Mouse (Mus musculus) MEL (cell line): ENCODE measurements at regions not wholly inside any gene's neighbourhood (a gene's known extent, or its start where the extent isn't known, plus 50 kb on each side); places are given as distances from the start of the nearest gene placed in this dataset.

Experiments used
- DNase-seq: peaks from one replicate; pipeline ENCODE4 v3.0.0; 2011; ENCODE audit warnings: low read depth, low spot score
- H3K27ac ChIP-seq: 2 replicates; pipeline ENCODE4 v1.5.1; 2012; ENCODE audit warnings: low read depth, mild to moderate bottlenecking, control low read depth, low read length, moderate library complexity; ENCODE audit not compliant: control insufficient read depth
- H3K27me3 ChIP-seq, 2 experiments: fragments of 150-350 bp in 1 of 2; sonication (generic) in 1 of 2; 2 replicates each; pipeline ENCODE4 v1.6.1; 2012; ENCODE audit warnings: low read length in 2 of 2, mild to moderate bottlenecking in 2 of 2, improper control_type of control experiment in 1 of 2, moderate library complexity in 1 of 2; ENCODE audit not compliant: insufficient read depth in 2 of 2, control insufficient read depth in 1 of 2
- H3K36me3 ChIP-seq, 2 experiments: 2 replicates each; pipeline ENCODE4 v1.6.1; 2012 to 2014; ENCODE audit warnings: low read length in 2 of 2, improper control_type of control experiment in 1 of 2, inconsistent platforms in 1 of 2, mild to moderate bottlenecking in 1 of 2; ENCODE audit not compliant: insufficient read depth in 2 of 2, control insufficient read depth in 1 of 2
- H3K4me1 ChIP-seq, 2 experiments: fragments of 150-350 bp in 1 of 2; sonication (generic) in 1 of 2; 2 replicates each; pipeline ENCODE4 v1.6.1; 2012; ENCODE audit warnings: low read length in 2 of 2, improper control_type of control experiment in 1 of 2, mild to moderate bottlenecking in 1 of 2; ENCODE audit not compliant: insufficient read depth in 2 of 2, control insufficient read depth in 1 of 2
- H3K4me3 ChIP-seq, 2 experiments: fragments of 150-350 bp in 1 of 2; sonication (generic) in 1 of 2; 2 replicates each; pipeline ENCODE4 v1.5.1; 2012; ENCODE audit warnings: low read depth in 2 of 2, low read length in 2 of 2, mild to moderate bottlenecking in 2 of 2, moderate library complexity in 2 of 2, control low read depth in 1 of 2, improper control_type of control experiment in 1 of 2; ENCODE audit not compliant: control insufficient read depth in 1 of 2, insufficient read depth in 1 of 2
- H3K79me2 ChIP-seq: 2 replicates; pipeline ENCODE4 v1.6.1; 2012; ENCODE audit warnings: mild to moderate bottlenecking, low read length, moderate library complexity; ENCODE audit not compliant: control insufficient read depth, poor library complexity, insufficient read depth
- H3K9ac ChIP-seq: 2 replicates; pipeline ENCODE4 v1.6.1; 2012; ENCODE audit warnings: low read depth, mild to moderate bottlenecking, control low read depth, low read length, moderate library complexity; ENCODE audit not compliant: control insufficient read depth, poor library complexity, severe bottlenecking
- H3K9me3 ChIP-seq: fragments of 150-350 bp; sonication (generic); replicated peaks from 2 replicates; pipeline ENCODE4 v1.6.1; 2012; ENCODE audit warnings: mild to moderate bottlenecking, low read length, improper control_type of control experiment, moderate library complexity; ENCODE audit not compliant: insufficient read depth
- BHLHE40 ChIP-seq: IDR thresholded peaks from 2 replicates; pipeline ENCODE4 v1.6.1; 2012; ENCODE audit warnings: low read depth, mild to moderate bottlenecking, inconsistent platforms, low read length, improper control_type of control experiment, borderline replicate concordance
- CTCF ChIP-seq, 3 experiments: IDR thresholded peaks in 2 of 3; conservative IDR thresholded peaks in 1 of 3; 2 replicates each; pipeline ENCODE4 v1.5.1; 2011 to 2012; ENCODE audit warnings: low read length in 3 of 3, low read depth in 2 of 3, mild to moderate bottlenecking in 2 of 3, improper control_type of control experiment in 1 of 3, inconsistent platforms in 1 of 3, mixed read lengths in 1 of 3, moderate library complexity in 1 of 3; ENCODE audit not compliant: control insufficient read depth in 1 of 3, insufficient read depth in 1 of 3, poor library complexity in 1 of 3, severe bottlenecking in 1 of 3
- ETS1 ChIP-seq: IDR thresholded peaks from 2 replicates; pipeline ENCODE4 v1.6.1; 2012; ENCODE audit warnings: low read depth, mild to moderate bottlenecking, inconsistent platforms, low read length, improper control_type of control experiment, moderate library complexity
- GABPA ChIP-seq: IDR thresholded peaks from 2 replicates; pipeline ENCODE4 v1.6.1; 2012; ENCODE audit warnings: low read depth, mild to moderate bottlenecking, inconsistent platforms, low read length, improper control_type of control experiment, moderate library complexity
- JUND ChIP-seq: IDR thresholded peaks from 2 replicates; pipeline ENCODE4 v1.6.1; 2011; ENCODE audit warnings: low read depth, mild to moderate bottlenecking, improper control_type of control experiment, low read length
- MAFK ChIP-seq: IDR thresholded peaks from 2 replicates; pipeline ENCODE4 v1.6.1; 2011; ENCODE audit warnings: low read depth, mild to moderate bottlenecking, low read length, improper control_type of control experiment, borderline replicate concordance
- MEF2A ChIP-seq: IDR thresholded peaks from 2 replicates; pipeline ENCODE4 v1.6.1; 2014; ENCODE audit warnings: low read depth, mild to moderate bottlenecking, inconsistent platforms, low read length, improper control_type of control experiment; ENCODE audit not compliant: poor library complexity, insufficient replicate concordance, severe bottlenecking; ENCODE audit errors: extremely low read depth
- NRF1 ChIP-seq: IDR thresholded peaks from 2 replicates; pipeline ENCODE4 v1.6.1; 2014; ENCODE audit warnings: low read depth, mild to moderate bottlenecking, inconsistent platforms, low read length, improper control_type of control experiment, moderate library complexity; ENCODE audit not compliant: poor library complexity, insufficient read depth, severe bottlenecking
- POLR2AphosphoS2 ChIP-seq: IDR thresholded peaks from 2 replicates; pipeline ENCODE4 v1.6.1; 2011; ENCODE audit warnings: low read length, improper control_type of control experiment
- RAD21 ChIP-seq: IDR thresholded peaks from 2 replicates; pipeline ENCODE4 v1.6.1; 2011; ENCODE audit warnings: mild to moderate bottlenecking, low read depth, low read length, improper control_type of control experiment
- RCOR1 ChIP-seq: IDR thresholded peaks from 2 replicates; pipeline ENCODE4 v1.6.1; 2012; ENCODE audit warnings: low read depth, mild to moderate bottlenecking, inconsistent platforms, low read length, improper control_type of control experiment
- SIN3A ChIP-seq: IDR thresholded peaks from 2 replicates; pipeline ENCODE4 v1.6.1; 2012; ENCODE audit warnings: low read length, improper control_type of control experiment, inconsistent platforms
- SMC3 ChIP-seq: IDR thresholded peaks from 2 replicates; pipeline ENCODE4 v1.6.1; 2011; ENCODE audit warnings: low read depth, low read length, improper control_type of control experiment
- TAL1 ChIP-seq: IDR thresholded peaks from 2 replicates; pipeline ENCODE4 v1.6.1; 2012; ENCODE audit warnings: mild to moderate bottlenecking, inconsistent platforms, low read length, moderate library complexity, mixed read lengths
- TBP ChIP-seq: IDR thresholded peaks from 2 replicates; pipeline ENCODE4 v1.8.0; 2011; ENCODE audit warnings: low read depth, low read length, improper control_type of control experiment
- TCF12 ChIP-seq: IDR thresholded peaks from 2 replicates; pipeline ENCODE4 v1.6.1; 2014; ENCODE audit warnings: low read depth, mild to moderate bottlenecking, inconsistent platforms, low read length, improper control_type of control experiment, moderate library complexity
- UBTF ChIP-seq: IDR thresholded peaks from 2 replicates; pipeline ENCODE4 v1.6.1; 2012; ENCODE audit warnings: low read depth, mild to moderate bottlenecking, inconsistent platforms, low read length, improper control_type of control experiment, moderate library complexity, borderline replicate concordance; ENCODE audit not compliant: insufficient read depth
- ZC3H11A ChIP-seq: IDR thresholded peaks from 2 replicates; pipeline ENCODE4 v1.6.1; 2012; ENCODE audit warnings: low read depth, mild to moderate bottlenecking, inconsistent platforms, low read length, improper control_type of control experiment
- ZMIZ1 ChIP-seq: IDR thresholded peaks from 2 replicates; pipeline ENCODE4 v1.6.1; 2012; ENCODE audit warnings: low read depth, mild to moderate bottlenecking, inconsistent platforms, low read length, improper control_type of control experiment, moderate library complexity

DNA sequence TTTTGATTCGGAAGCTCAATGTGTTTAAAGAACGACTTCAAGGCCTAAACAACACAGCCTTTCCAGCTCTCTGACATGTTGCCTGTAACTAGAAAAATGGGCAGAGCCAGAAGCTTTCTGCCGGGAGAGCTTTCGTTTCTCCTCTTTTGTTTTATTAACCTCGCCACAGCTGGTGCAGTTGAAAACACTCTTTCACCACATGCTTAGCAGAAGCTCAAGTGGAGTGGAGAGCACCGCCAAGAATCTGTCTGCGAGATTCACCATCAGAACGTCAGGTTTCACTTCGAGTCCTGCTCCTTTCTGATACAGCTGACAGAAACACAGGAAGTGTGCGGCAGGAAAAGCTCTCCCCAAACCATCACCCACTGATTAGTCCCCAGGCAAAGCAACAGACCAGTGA lies 100.1 kb downstream of the Rps12 start:
- no peaks in the 10 kb centered on the region for H3K27me3 ChIP-seq
- no peaks in the 10 kb centered on the region for H3K79me2 ChIP-seq
- no peaks in the 10 kb centered on the region for H3K9me3 ChIP-seq
- H3K9ac ChIP-seq = no peak overlapping the region
- no peak overlapping the region for H3K27ac ChIP-seq
- no peak overlapping the region for H3K4me3 ChIP-seq
- H3K36me3 ChIP-seq = no peaks in the 10 kb centered on the region
- no peaks in the 10 kb centered on the region for H3K4me1 ChIP-seq
- no peak for DNase-seq
- TF ChIP-seq MEF2A (no peak), RCOR1 (no peak), ZC3H11A (no peak), MAFK (no peak), NRF1 (no peak), TAL1 (no peak), POLR2AphosphoS2 (no peak), TBP (no peak), SMC3 (no peak), BHLHE40 (no peak)

DNA sequence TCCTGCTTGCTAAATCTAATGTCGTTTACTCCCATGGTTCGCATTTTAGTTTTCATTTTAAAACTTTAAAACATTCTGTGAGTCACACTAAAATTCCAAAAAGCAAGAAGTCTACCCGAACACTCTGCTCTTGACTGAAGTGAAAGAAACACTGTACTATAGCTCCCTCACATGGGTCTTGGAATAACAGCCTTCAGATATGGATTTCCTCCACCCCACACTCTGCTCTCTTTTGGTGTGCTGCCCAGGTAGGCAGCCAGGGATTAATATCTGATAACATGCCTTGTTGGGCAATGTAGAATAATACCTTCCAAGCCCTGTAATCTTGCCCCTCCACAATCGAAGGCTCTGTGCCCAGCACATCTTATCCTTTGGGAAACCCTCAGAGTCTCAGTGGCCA lies 104.0 kb downstream of the Rps12 start:
- TF ChIP-seq ETS1 (no peak), MEF2A (no peak), UBTF (no peak), POLR2AphosphoS2 (no peak)
- Histone ChIP-seq H3K4me3 (no peak overlapping the region), H3K79me2 (no peaks in the 10 kb centered on the region), H3K27ac (no peak overlapping the region), H3K9ac (no peak overlapping the region), H3K9me3 (no peaks in the 10 kb centered on the region), H3K4me1 (no peaks in the 10 kb centered on the region), H3K36me3 (no peaks in the 10 kb centered on the region), H3K27me3 (no peaks in the 10 kb centered on the region)
- no peak for DNase-seq

DNA sequence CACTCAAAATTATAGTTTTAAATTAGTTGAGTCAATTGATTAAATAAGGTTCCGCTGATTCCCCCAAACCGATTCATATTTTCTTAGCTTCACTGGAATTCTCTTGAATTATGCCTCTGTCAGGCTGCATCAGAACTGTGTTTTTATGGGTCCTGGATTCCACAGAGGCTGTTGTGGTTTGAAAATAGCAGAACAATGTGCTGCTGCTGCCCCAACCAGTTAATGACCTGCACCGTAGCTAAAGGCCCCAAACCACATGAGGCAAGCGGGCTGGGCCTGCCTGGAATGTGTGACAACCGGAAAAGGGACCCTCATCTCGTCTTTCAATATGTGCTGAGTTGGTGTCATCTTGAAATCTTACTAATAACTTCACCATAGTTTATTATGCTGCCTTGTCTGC lies 111.2 kb downstream of the Rps12 start:
- H3K9me3 ChIP-seq = no peaks in the 10 kb centered on the region
- no peak for DNase-seq
- no peak overlapping the region for H3K27ac ChIP-seq
- H3K36me3 ChIP-seq = no peaks in the 10 kb centered on the region
- TF ChIP-seq TCF12 (no peak), ZMIZ1 (no peak), BHLHE40 (no peak), SIN3A (no peak), JUND (no peak), RAD21 (no peak), CTCF (IDR thresholded peaks at IDR 0.05 in 2 of 3, conservative IDR thresholded peaks at IDR 0.05 in 1 of 3; ENCODE audit: control insufficient read depth in 1 of 3, insufficient read depth in 1 of 3, low read depth in 2 of 3, low read length in 3 of 3, poor library complexity in 1 of 3, severe bottlenecking in 1 of 3) (no peak), GABPA (no peak)
- no peak overlapping the region for H3K9ac ChIP-seq
- no peaks in the 10 kb centered on the region for H3K4me1 ChIP-seq
- H3K79me2 ChIP-seq = no peaks in the 10 kb centered on the region
- no peak overlapping the region for H3K4me3 ChIP-seq
- peaks cover 0 to 5% of the 10 kb centered on the region in 2 experiments; a peak in 3 of 4 replicates for H3K27me3 ChIP-seq
